Mouse (Mus musculus) c-Kit-positive CD71-negative TER-119-negative erythroid progenitor cells, embryonic 14.5 days (primary cell): ENCODE measurements at regions not wholly inside any gene's neighbourhood (a gene's known extent, or its start where the extent isn't known, plus 50 kb on each side); places are given as distances from the start of the nearest gene placed in this dataset.

Experiments
- DNase-seq: peaks from one replicate; pipeline ENCODE4 v3.0.0-alpha.2; 2013; ENCODE audit warnings: low read depth

DNA sequence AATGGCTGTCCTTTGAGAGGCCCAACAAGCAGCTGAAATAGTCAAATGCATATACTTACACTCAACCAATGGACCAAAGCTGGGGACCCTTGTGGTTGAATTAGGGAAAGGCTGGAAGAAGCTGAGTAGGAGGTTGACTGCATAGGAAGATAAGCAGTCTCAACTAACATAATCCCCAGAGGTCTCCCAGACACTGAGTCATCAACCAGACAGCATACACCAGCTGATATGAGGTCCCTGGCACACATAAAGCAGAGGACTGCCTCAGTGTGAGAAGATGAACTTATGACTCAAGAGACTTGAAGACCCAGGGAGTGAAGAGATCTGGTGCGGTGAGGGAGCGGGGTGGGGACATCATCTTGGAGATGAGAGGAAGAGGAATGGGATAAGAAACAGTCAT is 863.8 kb downstream of the Nap1l3 start:
- no peak for DNase-seq

GRCm38 (mm10) chrX:121519830-121520229 is 877.4 kb downstream of the Nap1l3 start:
- no peak for DNase-seq

DNA sequence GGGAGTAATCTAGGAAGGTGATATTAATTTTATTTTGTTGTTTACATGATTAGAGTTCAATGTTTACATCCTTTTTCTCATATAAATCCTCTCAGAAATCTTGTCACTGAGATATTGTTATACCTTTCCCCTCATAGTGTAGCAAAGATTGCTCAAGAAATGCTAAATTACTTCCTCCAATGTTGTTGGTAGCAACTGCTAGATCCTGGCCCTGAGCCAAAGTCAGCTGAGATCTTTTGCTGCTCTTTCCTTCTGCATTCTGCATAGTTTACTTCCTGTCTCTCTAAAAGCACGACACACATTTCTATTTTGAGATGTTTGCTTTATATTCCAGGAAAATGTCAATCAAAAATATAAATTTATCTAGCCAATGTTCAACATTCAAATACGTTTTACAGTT is 899.5 kb downstream of the Nap1l3 start:
- DNase-seq: peak; percentile 1

- no peak for DNase-seq
Measured at GRCm38 (mm10) chrX:121497219-121497618, 900.0 kb downstream of the Nap1l3 start.

DNA sequence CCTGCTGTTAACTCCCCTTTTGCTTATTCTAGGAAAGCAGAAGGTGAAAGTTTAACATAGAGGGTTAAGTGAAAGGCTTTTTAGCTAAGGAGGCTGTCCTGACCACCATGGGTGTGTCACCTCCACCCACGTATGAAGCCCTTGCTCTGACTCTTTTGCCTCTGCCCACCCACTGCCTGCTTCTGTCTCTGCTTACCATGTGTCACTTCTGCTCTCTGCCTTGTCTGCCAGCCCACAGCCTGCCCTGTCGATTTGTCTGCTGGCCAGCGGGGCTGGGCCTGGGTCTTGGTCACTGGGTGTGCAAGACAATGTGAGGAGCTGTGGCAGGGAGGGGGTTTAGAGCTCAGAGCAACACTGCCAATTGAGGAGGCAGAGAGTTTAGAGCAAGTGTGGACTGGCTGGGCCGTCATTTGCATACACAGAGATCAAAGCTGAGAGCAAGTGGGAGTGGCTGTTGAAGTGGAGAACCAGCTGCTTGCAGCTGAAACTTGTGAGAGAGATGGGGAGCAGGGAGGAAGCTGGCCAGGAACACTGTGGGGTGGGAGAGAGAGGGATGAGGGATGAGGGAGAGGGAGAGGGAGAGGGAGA is 917.7 kb downstream of the Nap1l3 start:
- DNase-seq: no peak

DNA sequence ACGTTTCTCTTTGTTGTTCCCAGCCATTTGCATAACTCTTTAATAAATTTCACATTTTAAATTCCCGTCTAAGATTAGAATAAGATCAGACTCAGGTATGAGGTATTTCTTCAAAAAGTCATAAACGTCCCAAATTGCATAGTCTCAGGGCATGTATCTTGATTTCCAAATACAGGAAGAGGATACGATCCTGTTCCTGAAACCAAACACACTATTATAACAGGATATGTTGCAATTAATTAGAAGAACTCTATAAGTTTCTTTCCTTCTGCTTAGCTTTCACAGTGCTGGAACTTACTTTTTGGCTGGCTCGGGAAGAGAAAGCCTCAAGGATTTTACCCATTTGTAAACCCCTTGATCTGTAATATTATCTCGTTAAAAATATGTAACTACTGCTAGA is 968.1 kb downstream of the Nap1l3 start:
- DNase-seq: no peak
